In genomic region chr4:132588512-132588911, GRCm38 (mm10) we compare ENCODE assay signal across 15 mouse cellular contexts. TPM values are rescaled to one million over a fixed set of nuclear protein-coding genes. Genes with fewer than 3 reads are reported as not detected.
DNase-seq lines count a peak whose midpoint lies in the region; ATAC-seq and TF ChIP-seq lines count a peak whose summit lies in the region.
"Had no signal": no experiment of that assay in that cellular context is flagged by ENCODE, and none has a peak within 500 bp of the region (broad histone marks: within the 10 kb centered on the region; RNA-seq: fewer than 3 reads in every experiment).

No protein-coding gene starts in this region.

- H3K36me3 ChIP-seq in liver, embryonic 12.5 days, result no peaks in the 10 kb centered on the region
- H3K36me3 ChIP-seq in kidney, embryonic 15.5 days, result no peaks in the 10 kb centered on the region
- H3K36me3 ChIP-seq: heart, embryonic 15.5 days; hindbrain, embryonic 12.5 days; lung, embryonic 15.5 days; midbrain, embryonic 12.5 days had no signal

- no peak overlapping the region for H3K4me2 ChIP-seq in liver, embryonic 12.5 days
- H3K4me2 ChIP-seq in kidney, embryonic 15.5 days, result no peak overlapping the region
- H3K4me2 ChIP-seq: heart, embryonic 15.5 days; hindbrain, embryonic 12.5 days; lung, embryonic 15.5 days; midbrain, embryonic 12.5 days had no signal

- TF ChIP-seq POLR2A in bone marrow macrophage, adult 2 months (IDR thresholded peaks at IDR 0.05; ENCODE audit: borderline replicate concordance, low read depth, low read length), result no peak

- H3K4me1 ChIP-seq in bone marrow macrophage, adult 2 months (ENCODE audit: control insufficient read depth, insufficient read depth, low read length), result peaks cover 58% of the 10 kb centered on the region
- H3K4me1 ChIP-seq in liver, embryonic 12.5 days, result no peaks in the 10 kb centered on the region
- H3K4me1 ChIP-seq in kidney, embryonic 15.5 days, result no peaks in the 10 kb centered on the region
- H3K4me1 ChIP-seq: heart, embryonic 15.5 days; hindbrain, embryonic 12.5 days; lung, embryonic 15.5 days; midbrain, embryonic 12.5 days had no signal

- no peak overlapping the region for H3K4me3 ChIP-seq in bone marrow macrophage, adult 2 months (ENCODE audit: insufficient read depth, low read length)
- no peak overlapping the region for H3K4me3 ChIP-seq in liver, embryonic 12.5 days
- H3K4me3 ChIP-seq in kidney, embryonic 15.5 days (replicated peaks), result no peak overlapping the region
- H3K4me3 ChIP-seq: heart, embryonic 15.5 days; hindbrain, embryonic 12.5 days; lung, embryonic 15.5 days; midbrain, embryonic 12.5 days had no signal

- no peaks in the 10 kb centered on the region for H3K27me3 ChIP-seq in liver, embryonic 12.5 days (replicated peaks)
- H3K27me3 ChIP-seq in kidney, embryonic 15.5 days, result no peaks in the 10 kb centered on the region
- H3K27me3 ChIP-seq: heart, embryonic 15.5 days; hindbrain, embryonic 12.5 days; lung, embryonic 15.5 days; midbrain, embryonic 12.5 days had no signal

- H3K9me3 ChIP-seq in liver, embryonic 12.5 days (replicated peaks), result no peaks in the 10 kb centered on the region
- H3K9me3 ChIP-seq in kidney, embryonic 15.5 days (replicated peaks), result no peaks in the 10 kb centered on the region
- H3K9me3 ChIP-seq: heart, embryonic 15.5 days; hindbrain, embryonic 12.5 days; lung, embryonic 15.5 days; midbrain, embryonic 12.5 days had no signal

- 48% methylated on average over 3 of the region's 3 CpGs for WGBS in liver, embryonic 12.5 days (ENCODE audit: insufficient replicate concordance)
- 72% methylated on average over 3 of the region's 3 CpGs for WGBS in kidney, embryonic 15.5 days

- no peak for TF ChIP-seq CTCF in bone marrow macrophage, adult 2 months (IDR thresholded peaks at IDR 0.05; ENCODE audit: low read depth, low read length)

- no peak overlapping the region for H3K9ac ChIP-seq in liver, embryonic 12.5 days
- no peak overlapping the region for H3K9ac ChIP-seq in kidney, embryonic 15.5 days
- H3K9ac ChIP-seq: heart, embryonic 15.5 days; hindbrain, embryonic 12.5 days; lung, embryonic 15.5 days; midbrain, embryonic 12.5 days had no signal

- H3K27ac ChIP-seq in bone marrow macrophage, adult 2 months (ENCODE audit: insufficient read depth, low read depth, low read length), result peak overlapping the region; percentile 54
- no peak overlapping the region for H3K27ac ChIP-seq in liver, embryonic 12.5 days
- H3K27ac ChIP-seq in kidney, embryonic 15.5 days, result no peak overlapping the region
- H3K27ac ChIP-seq: heart, embryonic 15.5 days; hindbrain, embryonic 12.5 days; lung, embryonic 15.5 days; midbrain, embryonic 12.5 days had no signal

- peak; percentile 85 for ATAC-seq in megakaryocyte, adult 5-6 weeks (ENCODE audit: poor library complexity, severe bottlenecking)
- no peak for ATAC-seq in liver, embryonic 12.5 days
- ATAC-seq in kidney, embryonic 15.5 days (replicated peaks; ENCODE audit: low FRiP score), result no peak
- ATAC-seq: forebrain, embryonic 16.5 days had no signal

- peak; percentile 36 to 54 for DNase-seq in spleen, postnatal 36 days (ENCODE audit: low spot score in 2 of 2)
- DNase-seq in spleen, postnatal 4 days (ENCODE audit: low spot score in 2 of 2), result no peak
- no peak for DNase-seq in embryo, embryonic 10 days (ENCODE audit: low spot score)
- DNase-seq: adrenal gland, postnatal 10 days; cerebellum, postnatal 36 days; kidney, adult 2 months had no signal

RNA-seq across cellular contexts. Expression of gene Ptafr, which starts 24.6 kb away (rescaled TPM):
- polyA plus RNA-seq in bone marrow macrophage, adult 2 months (2012; ENCODE audit: insufficient read depth, insufficient read length, missing spikeins), result 81.4 and 91.0 TPM in 2 replicates
- total RNA-seq in megakaryocyte, adult 5-6 weeks (2015), result 19.6 and 20.6 TPM in 2 replicates
- total RNA-seq in megakaryocyte, adult 5-6 weeks (2017), result 38.9 and 40.8 TPM in 2 replicates
- polyA plus RNA-seq in liver, embryonic 12.5 days (2016; fragmentation: Nextera tagmentation; extraction: Ambion mirVana), result 0.77 and 0.94 TPM in 2 replicates
- 0.62 and 1.1 TPM in 2 replicates for polyA plus RNA-seq in kidney, embryonic 15.5 days (2015; fragmentation: Nextera tagmentation; extraction: Ambion mirVana)

RNA-seq across cellular contexts. Expression of gene Eya3, which starts 50.3 kb away (rescaled TPM):
- polyA plus RNA-seq in bone marrow macrophage, adult 2 months (2012; ENCODE audit: insufficient read depth, insufficient read length, missing spikeins), result 37.9 and 42.5 TPM in 2 replicates
- total RNA-seq in megakaryocyte, adult 5-6 weeks (2015), result 49.3 and 52.8 TPM in 2 replicates
- total RNA-seq in megakaryocyte, adult 5-6 weeks (2017), result 23.5 and 31.7 TPM in 2 replicates
- 21.1 and 25.6 TPM in 2 replicates for polyA plus RNA-seq in liver, embryonic 12.5 days (2016; fragmentation: Nextera tagmentation; extraction: Ambion mirVana)
- polyA plus RNA-seq in kidney, embryonic 15.5 days (2015; fragmentation: Nextera tagmentation; extraction: Ambion mirVana), result 26.2 and 33.4 TPM in 2 replicates

RNA-seq across cellular contexts. Expression of gene Dnajc8, which starts 53.2 kb away (rescaled TPM):
- polyA plus RNA-seq in bone marrow macrophage, adult 2 months (2012; ENCODE audit: insufficient read depth, insufficient read length, missing spikeins), result 140 and 155 TPM in 2 replicates
- total RNA-seq in megakaryocyte, adult 5-6 weeks (2015), result 113 and 122 TPM in 2 replicates
- total RNA-seq in megakaryocyte, adult 5-6 weeks (2017), result 368 and 380 TPM in 2 replicates
- 143 and 148 TPM in 2 replicates for polyA plus RNA-seq in liver, embryonic 12.5 days (2016; fragmentation: Nextera tagmentation; extraction: Ambion mirVana)
- 166 and 167 TPM in 2 replicates for polyA plus RNA-seq in kidney, embryonic 15.5 days (2015; fragmentation: Nextera tagmentation; extraction: Ambion mirVana)

RNA-seq across cellular contexts. Expression of gene Atpif1, which starts 55.1 kb away (rescaled TPM):
- polyA plus RNA-seq in bone marrow macrophage, adult 2 months (2012; ENCODE audit: insufficient read depth, insufficient read length, missing spikeins), result 539 and 589 TPM in 2 replicates
- total RNA-seq in megakaryocyte, adult 5-6 weeks (2015), result 240 and 279 TPM in 2 replicates
- 502 and 628 TPM in 2 replicates for total RNA-seq in megakaryocyte, adult 5-6 weeks (2017)
- polyA plus RNA-seq in liver, embryonic 12.5 days (2016; fragmentation: Nextera tagmentation; extraction: Ambion mirVana), result 2,000 and 2,061 TPM in 2 replicates
- 1,106 and 1,152 TPM in 2 replicates for polyA plus RNA-seq in kidney, embryonic 15.5 days (2015; fragmentation: Nextera tagmentation; extraction: Ambion mirVana)

Comparison
In these comparisons a context has a peak if more than half of its experiments do, and no peak if none do; other contexts are left out.
1. DNase-seq: peak in spleen, postnatal 36 days (2 of 2); none in spleen, postnatal 4 days (0 of 2) and embryo, embryonic 10 days (single experiment).
2. RNA of gene Ptafr, which starts 24.6 kb away (polyA plus RNA-seq): 81.4 to 91.0 TPM in bone marrow macrophage, adult 2 months; 0.77 to 0.94 TPM in liver, embryonic 12.5 days and 0.62 to 1.1 TPM in kidney, embryonic 15.5 days; every median in the first group is over 10 times any median in the second.